Mouse (Mus musculus) urinary bladder, adult 2 months (tissue): ENCODE measurements around the gene Popdc3. TPM values are rescaled to one million over a fixed set of nuclear protein-coding genes. Genes with fewer than 3 reads are reported as not detected.
"Not testable (repeated sequence)": the region's sequence is repeated elsewhere in the genome, so short reads cannot be mapped to it uniquely, and the experiment has no call there.

Experiments used
- DNase-seq: peaks from one replicate; pipeline ENCODE4 v3.0.0; 2022; ENCODE audit warnings: low spot score
- polyA plus RNA-seq: library from polyadenylated mRNA; depleted of rRNA; stranded (reverse); fragments of >200 nt; gene quantifications from 2 replicates; pipeline ENCODE4 v1.2.3, GENCODE M21; 2012

Gene Popdc3
- polyA plus RNA-seq, 1 experiment = 7.4 TPM

DNA sequence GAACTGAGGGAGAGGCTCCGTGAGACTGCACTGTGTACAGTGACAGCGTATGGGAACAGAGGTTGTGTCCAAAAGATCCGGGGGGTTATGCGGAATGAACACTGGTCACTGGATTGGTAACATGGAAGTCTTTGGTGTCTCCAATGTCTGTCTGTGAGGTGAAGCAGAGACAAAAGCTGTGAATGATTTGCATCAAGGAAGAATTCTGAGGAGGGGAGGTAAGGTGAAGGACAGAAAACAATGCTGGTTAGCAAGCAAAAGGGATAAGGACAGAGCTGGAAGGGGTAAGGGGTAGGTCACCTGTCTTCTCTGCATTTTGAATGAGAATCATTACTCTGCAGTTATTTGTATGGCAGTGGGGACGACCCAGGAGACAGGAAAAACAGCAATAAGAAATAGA is 16.6 kb downstream of the Popdc3 start:
- DNase-seq = no peak

DNA sequence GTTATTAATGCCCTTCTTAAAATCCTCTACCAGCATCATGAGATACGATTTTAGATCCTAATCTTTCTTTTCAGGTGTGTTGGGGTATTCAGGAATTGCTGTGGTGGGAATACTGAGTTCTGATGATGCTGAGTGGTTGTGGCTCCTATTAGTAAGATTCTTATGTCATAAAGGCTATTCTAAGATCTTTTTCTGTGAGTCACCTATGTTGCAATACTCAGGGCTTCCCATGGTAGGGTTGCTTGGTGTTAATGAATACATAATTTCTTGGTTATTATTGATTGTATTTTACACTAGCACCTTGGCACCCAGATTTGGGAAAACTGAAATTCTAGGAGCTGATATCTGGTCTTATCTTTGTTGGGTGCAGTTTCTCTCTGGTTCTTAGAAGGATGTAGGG is 26.7 kb downstream of the Popdc3 start:
- DNase-seq = no peak

DNA sequence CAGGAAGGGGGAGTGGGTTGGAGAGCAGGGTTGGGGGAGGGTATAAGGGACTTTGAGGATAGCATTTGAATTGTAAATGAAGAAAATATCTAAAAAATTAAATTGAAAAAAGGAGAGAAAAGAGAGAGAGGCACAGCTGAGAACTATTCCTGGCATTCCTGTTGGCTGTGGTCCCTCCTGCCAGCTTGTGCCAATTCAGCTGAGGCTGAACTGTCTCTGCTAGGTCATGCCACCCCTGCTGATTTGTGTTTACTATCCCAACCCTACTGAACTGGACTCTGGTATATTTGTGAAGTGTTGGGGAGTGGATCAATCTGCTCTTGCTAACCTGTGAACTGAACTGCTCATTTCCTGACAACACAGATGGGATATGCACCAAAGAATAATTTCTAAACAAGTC is 32.3 kb downstream of the Popdc3 start:
- DNase-seq = no peak

DNA sequence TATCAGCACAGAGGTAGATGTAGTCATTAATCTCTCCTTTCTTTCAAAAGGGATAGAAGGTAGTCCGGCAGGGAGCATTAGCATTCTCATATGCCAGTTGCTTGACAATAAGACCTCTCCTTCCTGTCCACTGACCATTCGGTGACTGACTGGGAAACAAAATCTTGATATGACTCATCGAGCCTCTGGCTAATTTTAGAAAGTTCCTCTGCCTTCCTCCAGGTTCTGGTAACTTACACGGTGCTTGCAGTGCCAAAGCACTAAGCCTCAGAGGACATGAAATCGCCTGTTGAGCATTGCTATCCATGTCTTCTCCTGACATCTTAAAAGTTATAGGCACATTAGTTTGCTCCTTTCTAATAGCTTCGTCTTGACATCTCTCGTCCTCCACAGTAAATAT is 38.8 kb downstream of the Popdc3 start:
- DNase-seq = no peak

DNA sequence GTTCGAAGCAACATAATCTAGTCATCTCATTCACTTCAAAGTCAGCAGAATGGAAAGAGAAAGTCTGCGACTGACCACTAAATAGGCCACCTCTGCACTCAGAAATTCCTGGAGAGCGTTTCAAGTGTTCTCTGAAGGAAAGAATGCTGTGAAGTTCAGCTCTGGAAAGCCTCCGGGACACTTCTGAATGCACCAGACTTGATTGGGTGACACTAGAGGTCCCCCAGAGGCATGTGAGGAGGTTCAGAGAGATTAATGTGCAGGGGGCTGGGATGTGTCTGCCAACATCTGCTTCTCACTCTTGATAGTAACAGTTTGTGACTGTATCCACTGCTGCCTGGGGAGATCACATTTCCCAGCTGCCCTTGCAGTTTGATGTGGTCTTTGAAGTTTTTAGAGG is 52.1 kb downstream of the Popdc3 start:
- DNase-seq = no peak

DNA sequence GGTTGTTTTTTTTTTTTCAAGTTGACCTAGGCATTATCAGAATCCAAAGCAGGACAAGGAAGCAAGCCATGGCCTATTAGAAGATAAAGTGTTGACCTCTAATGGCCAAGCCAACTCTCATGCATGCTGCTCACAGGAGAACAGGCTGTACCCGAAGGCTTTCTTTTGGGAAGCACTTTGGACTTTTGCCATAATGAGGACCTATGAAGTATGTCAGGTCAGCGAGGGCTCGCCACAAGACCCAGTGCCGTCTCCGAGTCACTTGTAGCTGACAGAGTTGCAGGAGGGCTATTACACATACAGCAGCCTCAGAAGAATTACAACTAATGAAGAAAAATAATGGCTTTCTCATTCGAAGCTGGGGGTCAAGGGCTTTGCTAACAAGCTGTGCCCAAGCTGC is 55.5 kb downstream of the Popdc3 start:
- no peak for DNase-seq

DNA sequence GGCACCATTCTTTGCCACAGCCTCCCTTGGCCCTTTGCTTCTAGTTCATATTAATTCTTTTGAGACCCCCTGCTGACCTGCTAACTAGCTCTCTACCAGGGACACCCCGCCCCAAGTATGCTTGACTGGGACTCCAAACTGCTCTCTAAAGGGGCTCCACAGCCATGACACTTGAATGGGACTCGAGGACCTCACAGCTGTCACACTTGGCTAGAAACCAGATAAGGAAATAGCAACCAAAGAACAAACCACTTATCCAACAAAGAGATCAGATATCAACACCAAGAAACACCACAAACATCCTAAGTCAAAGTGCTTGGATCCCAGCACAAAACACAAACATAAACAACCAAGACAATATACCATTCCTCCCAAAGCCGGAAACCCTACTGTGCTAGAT is 58.4 kb downstream of the Popdc3 start:
- no peak for DNase-seq

DNA sequence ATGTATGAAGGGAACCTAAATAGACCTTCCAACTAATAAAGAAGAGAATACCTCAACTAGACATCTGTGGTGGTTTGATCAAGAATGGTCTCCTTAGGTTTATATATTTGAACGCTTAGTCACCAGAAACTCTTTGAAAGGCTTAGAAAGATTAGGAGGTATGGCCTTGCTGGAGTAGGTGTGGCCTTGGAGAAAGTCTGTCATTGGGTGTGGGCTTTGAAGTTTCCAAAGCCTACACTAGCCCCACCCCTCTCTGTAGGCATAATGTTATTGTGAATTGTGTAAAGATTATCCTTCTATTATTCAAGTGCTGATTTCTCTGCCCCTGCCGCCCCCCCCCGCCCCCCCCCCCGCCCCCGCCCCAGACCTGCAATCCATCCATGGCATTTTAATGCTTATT is 59.6 kb downstream of the Popdc3 start:
- DNase-seq = no peak

DNA sequence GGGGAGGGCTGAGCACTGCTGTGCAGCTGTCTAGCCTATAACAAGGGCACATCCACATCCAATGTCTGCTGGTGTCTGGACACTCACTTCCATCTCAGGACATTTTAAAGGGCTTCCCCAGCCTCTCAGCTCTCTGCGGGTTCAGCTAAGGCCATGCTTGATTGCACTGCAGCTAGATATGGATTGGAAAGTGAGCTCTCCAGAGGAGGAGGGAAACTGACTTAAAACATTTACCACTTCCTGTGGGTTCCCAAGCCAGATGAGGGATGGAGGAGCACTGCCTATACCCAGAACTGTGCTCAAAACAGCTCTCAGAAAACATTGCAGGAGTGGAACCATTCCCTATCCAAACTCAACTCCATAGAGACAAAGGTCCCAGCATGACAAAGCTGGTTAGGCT is 82.6 kb downstream of the Popdc3 start:
- DNase-seq = no peak

DNA sequence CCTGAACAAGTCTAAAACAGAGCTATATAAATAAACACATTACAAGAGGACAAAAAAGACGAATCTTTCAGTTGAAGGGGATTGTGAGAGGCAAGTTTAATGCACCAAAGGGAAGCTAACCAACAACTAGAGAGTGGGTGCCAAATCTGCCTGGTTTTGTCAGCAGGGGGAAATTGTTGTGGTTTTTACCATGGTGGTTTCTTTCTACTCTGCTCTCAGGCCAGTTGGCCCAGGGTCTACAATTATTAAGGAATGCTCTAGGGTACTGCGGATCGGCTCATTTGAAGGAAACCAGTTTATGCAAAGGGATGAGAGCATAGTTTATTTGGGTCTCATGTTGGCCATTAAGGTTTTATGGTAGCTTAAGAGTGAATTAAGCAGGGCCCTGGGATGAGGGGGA is 84.2 kb downstream of the Popdc3 start:
- no peak for DNase-seq

DNA sequence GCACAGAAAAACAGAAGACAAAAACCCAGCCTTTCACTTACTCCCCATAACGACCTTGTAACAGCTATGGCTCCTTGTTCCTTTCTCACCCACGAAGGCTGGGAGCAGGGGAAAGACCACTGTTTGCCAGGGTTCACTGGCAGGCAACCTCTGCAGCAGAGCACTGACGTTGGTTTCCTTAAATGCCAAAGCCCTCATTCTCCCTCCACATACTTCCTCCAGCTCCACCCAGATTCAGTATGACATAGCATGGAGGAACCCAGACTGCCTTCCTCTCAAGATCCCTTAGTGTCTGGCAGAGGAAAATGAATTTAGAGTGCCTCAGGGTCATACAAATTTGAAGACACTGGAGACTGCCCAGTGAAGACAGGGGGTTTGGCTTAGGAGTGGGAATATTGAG is 98.6 kb downstream of the Popdc3 start:
- no peak for DNase-seq

DNA sequence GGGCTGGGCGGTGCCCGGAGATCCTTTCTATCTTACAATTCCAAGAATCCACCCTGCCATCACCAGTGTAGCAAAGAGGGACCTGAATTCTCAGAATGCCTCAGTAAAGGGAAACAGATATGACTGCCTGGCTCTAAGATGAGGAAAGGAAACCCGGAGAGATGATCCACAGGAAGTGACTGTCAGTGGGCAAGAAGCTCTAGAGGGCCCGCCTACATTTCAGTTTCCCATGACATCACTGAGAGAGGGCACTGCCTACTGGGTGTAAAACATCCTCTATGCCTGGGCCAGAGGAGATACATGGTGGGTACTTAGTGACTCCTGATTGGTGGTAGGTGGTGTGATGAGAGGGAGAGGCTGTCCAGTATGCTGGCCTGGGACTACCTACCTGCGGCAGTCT is 99.1 kb downstream of the Popdc3 start:
- DNase-seq = no peak

DNA sequence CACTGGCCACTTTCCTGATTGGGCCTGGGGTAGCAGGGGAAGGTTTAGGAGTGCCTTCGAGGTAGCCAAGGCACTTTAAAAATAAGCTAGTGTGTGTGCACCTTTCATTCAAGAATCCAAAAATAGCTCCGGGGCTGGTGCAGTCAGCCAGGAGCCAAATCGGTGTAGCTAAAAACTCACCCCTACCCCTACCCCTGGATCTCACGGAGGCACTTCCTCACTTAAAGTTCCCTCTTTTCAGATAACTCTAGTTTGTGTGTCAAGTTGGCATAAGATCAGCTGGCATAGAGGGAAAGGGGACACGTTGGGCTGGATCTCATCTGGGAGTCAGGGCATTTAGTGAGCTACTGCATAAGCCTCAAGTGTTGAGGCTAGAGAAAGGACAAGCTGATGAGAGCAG is 107.8 kb downstream of the Popdc3 start:
- DNase-seq = no peak

DNA sequence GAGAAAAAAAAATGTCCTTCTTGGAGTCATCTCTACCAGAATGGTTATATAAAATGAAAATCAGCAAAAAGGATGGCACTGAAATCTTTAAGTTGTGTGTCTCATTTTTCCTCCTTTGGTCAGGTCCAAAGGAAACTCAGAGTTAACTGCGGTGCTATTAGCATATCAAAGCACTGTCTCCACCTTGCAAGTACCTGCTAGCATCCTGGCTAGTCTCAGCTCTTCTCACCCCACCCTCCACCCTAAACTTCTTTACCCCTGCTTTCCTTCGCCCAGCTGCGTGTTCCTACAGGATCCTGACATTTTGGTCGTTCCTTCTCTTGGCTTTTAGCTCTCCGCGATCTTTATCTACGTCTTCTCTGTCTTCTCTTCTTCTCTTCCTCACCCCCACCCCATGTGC is 110.5 kb downstream of the Popdc3 start:
- DNase-seq = no peak

DNA sequence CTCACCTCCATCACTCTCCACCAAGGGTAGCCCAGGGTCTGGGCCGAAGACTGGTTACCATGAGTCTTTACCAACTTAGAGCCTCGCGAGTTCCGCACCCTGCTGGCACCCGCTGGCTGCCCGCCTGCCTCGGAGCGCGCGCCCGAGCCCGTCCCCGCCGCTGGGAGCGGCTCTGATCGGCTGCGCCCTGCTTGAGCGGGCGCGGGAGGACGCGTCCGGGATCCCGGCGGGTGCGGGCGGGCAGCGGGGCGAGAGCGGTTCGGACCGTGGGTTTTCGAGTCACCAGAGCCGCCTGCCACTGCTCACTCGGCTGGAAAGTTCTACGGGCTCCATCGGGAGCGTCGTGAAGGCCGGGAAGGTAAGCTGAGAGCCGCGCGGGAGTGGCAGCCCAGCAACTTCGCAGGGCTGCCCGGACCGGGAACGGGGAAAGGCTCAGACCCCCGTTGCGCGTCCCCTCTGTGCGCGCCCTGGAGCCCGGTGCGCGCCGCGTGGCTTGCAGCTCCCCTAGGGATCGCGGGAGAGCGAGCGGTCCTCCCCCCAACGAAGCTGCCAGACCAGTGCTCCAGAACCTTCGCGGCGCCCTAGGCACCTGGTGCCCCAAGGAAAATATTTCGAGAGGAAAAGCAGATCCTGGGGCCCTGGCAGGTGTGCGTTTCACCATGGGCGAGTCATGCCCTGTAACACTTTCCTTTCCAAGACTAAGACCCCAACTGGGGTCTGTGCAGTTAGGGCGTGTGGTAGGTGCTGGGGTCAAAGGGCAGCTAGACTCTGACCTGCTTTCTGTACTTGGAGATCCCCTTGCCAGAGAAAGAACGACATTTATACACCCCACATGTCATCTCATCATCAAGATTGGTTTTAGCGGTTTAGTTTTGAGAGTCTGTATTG is 111.6 kb downstream of the Popdc3 start:
- DNase-seq = peak; percentile 36

DNA sequence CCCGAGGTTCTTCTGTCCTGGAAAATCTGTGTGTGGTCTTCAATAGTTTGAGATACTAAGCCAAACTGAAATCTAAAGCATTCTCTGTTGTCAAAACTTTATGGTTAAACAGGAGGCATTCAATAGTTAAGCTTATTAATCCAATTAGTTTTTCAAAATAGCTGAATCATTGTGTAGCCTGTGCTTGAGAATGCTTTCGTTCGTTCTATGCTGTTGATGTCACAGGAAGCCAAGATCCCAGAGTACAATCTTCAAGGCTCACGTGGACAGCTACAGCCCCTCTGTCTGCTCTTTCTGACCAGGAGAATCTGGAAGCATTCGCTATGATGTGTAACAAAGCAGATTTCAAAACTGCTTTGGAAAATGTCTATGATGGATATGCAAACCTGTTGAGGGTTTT is 112.7 kb downstream of the Popdc3 start:
- no peak for DNase-seq

DNA sequence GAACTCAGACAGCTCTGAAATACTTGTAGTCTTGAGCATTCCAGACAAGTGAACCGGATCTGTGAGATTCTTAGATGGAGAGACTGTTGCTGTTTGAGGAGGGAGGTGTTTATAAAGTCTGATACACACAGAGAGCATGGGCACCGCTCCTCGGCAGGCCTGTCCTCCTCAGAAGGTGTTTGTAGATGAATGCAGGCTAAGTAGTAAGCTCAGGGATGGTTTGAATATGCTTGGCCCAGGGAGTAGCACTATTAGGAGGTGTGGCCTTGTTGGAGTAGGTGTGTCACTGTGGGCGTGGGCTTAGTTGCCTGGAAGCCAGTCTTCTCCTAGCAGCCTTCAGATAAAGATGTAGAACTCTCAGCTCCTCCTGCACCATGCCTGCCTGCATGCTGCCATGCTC is 114.3 kb downstream of the Popdc3 start:
- not testable (repeated sequence) for DNase-seq

DNA sequence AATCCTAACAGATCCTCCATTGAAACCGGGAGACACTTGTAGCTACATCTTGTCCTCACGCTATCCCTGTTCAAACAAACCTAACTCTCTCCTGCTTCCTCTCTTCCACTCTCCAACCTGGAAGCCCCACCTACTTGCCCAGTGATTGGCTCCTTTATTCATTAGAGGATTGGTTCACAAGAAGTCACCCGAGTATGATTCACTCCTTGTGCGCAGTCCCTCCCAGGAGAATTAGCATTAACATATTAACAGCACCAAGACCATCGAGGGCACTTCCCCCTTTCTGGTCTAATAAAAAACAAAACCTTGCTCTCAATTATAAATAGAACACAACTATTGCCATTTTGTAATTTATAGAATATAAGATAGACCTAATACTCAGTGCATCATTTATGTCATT is 117.2 kb downstream of the Popdc3 start:
- DNase-seq = no peak

DNA sequence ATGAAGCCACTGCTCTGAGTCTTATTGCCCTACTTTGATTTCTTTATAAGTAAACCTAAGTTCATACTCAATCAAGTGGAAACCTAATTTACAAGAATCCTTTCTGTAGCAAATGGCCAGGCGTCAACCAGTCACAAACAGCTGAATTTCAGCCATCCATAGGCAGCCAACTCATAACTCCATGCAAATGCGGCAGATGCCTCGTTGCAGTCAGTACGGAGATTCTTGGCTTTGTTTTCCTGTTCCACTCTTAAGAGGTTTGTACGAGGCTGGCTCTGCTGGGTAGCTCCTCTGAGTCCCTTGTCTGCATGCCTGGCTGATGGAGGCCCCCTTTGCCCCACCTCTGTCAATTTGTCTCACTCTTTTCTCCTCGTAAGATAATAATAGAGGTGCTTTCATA is 120.6 kb downstream of the Popdc3 start:
- no peak for DNase-seq

DNA sequence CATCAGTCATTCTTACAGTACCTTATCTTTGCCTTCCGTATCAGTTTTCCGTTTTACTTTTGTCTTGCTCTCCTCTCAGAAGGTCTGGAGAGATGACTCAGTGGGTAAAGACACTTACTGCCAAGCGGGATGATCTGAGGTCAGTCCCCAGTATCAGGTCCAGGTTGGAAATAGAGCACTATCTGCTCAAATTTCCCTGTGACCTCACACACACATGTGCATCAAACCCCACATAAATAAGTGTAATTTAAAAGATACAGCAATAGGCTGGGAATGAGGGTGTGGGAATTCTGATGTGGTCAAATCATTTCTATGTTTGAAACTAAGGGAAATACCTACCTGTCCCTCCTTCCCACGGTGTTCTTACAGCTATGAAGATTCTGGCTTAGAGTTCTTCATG is 121.6 kb downstream of the Popdc3 start:
- no peak for DNase-seq

DNA sequence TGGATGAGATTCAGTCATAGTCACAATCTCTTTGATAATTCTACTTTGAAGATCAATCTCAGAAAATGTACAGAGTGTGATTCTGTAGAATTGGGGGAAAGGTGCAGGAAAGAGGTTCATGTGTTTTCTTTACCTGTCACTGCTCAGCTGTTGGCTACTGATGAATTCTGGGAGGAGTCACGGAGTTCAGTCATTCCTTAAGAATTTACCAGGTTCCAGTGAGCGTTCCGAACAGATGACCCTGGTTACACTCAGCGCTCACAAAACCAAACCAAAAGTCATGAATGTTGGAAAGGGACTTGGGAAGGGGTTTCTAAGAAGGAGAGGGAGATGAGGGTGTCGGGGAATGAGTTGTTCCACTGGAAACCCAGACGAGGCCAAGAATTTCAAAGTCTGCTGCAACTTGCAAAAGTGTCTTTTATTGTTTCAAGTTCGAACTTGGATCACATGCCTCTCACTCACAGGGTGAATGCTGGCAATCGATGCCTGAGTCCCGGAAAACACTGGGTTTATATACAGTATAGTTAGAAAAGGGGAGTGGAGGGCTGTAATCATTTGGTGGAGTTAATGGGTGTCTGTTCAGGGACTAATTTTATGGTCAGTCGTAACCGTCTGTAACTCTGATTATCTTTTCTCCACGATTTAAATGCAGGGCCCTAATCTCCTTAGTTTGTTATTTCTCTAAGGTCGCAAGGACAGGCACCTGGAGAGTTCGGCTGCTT is 125.6 kb downstream of the Popdc3 start:
- DNase-seq = no peak

DNA sequence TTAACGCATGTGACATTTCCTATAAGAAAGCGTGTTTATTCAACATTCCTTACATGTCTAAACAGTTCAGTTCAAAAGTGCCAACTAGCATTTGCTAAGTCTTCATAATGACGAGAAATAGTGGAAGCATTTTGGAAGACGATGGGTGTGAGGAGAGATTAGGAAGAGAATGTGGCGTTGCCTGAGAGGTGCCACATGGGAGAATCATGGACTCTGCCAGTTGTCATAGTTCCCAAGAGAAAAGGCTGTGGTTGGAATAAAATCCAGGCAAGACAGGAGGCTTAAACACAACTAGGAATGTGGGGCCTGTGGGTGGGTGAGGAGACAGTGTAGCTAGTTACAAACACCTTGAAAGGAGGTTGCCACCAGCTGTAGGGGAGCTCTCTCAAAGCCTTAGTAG is 127.3 kb downstream of the Popdc3 start:
- no peak for DNase-seq

DNA sequence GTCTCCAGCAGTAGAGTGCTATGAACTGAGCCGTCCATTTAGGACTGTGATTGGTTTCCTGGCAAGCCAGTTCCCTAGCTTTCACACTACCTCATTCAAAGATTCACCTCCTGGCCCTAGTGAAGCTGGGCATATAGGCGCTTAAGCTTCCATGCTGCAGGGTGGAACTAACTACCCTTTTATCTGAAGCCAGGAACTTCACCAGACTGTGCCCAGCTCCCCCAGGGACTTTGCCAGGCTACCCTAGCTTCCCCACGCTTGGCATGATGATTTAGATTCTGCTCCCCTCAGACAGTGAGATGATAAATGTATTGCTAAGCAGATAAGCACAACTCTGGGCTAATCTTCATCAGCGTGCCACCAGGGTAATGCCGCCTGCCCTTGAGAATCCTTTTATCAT is 133.2 kb downstream of the Popdc3 start:
- DNase-seq = no peak
